Mouse (Mus musculus): Measurements from ENCODE around the gene S100a7a. TPM values are rescaled to one million over a fixed set of nuclear protein-coding genes. Genes with fewer than 3 reads are reported as not detected.

The S100a7a gene
- not detected in 2 replicates for polyA plus RNA-seq (2015; fragmentation: Nextera tagmentation; extraction: Ambion mirVana)

DNA sequence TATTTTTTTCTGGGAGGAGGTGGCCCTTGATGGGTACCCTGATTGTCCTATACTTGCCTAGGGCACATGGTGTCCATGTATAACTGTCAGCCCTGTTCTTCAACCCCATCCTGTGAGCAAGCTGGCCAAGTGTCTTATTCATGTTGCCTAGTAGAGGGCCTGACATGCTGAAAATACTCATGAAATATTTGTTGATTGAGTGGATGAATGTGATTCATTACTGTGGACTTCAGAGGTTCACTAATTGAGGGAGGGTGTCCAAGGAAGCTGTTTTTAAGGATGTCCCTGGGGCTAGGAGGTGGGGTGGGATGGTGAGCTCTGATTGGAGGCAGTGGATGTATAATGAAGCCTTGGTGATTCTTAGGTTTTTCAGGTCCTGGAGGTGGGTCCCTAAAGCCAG is at the start of gene S100a7a:
Gene S100a7a (plus strand): TSS at position 301 of the 400 bp plus-strand sequence.

DNA sequence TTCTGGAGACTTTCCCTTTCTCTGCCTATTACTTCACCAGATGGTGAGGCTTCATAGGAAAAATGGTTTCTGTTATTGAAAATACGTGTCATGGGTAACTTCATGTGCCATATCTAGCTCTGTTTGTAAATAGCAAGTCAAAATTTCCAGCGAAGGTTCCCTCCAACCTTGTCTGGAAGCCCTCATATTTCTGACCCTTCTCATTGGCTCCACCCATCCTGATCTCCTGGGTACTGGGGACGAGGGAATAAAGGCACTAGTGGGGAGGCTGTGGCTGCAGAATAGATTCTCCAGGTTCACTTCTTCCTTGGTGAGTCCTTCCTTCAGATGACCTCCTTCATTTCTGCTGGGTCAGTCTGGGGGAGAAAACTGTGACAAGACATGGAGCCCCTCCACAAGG is 45.6 kb upstream of the S100a7a start, which contains the start of gene S100a5:
Gene S100a5 (plus strand): TSS at position 301 of the 400 bp plus-strand sequence.

DNA sequence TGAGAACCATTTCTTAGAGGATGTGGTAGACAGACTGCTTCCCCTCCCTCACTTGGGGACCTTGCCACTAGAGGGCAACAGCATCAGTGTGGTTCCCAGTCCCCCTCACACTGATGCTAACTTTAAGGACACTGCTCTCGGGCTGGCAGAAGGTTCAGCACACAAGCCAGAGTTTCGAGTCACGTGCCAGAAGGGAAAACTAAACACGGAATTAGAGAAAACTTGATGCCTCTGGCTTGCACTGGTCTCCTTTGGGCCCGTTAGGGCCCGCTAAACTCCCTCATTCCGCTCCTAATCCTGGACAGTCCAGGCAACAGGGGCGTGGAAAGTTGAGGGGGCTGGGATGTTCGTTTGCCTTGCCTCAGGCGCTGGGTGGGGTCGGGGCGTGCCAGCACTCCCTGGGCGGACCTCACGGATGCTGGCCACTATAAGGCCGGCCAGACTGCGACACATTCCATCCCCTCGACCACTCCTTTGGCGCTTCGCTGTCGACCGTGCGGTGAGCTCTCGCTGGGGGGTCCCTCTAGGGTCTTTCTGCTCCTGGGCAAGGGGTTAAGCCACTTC is 41.0 kb upstream of the S100a7a start, which contains the start of gene S100a6:
Gene S100a6 (plus strand): TSS at position 155 of the 564 bp plus-strand sequence.

DNA sequence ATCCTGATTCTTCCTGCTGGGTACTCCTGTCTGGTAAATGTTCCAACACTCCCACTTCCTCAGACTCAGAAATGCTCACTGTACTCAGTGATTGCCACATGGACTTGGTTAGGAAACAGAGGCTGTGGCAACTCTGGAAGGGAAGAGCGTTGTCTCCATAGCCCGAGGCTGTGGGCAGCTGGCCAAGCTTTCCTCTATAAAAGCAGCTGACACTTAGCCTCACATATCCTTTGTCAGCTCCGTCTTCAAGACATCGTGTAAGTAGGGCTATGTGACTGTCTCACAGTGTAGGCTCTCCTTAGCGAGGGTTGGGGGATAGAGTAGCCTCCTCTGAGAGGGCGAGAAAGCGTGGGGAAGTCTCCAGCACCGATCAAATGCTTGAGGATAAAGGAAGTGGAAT is 15.0 kb downstream of the S100a7a start, which contains the start of gene S100a8:
Gene S100a8 (plus strand): TSS at position 133 of the 400 bp plus-strand sequence.

DNA sequence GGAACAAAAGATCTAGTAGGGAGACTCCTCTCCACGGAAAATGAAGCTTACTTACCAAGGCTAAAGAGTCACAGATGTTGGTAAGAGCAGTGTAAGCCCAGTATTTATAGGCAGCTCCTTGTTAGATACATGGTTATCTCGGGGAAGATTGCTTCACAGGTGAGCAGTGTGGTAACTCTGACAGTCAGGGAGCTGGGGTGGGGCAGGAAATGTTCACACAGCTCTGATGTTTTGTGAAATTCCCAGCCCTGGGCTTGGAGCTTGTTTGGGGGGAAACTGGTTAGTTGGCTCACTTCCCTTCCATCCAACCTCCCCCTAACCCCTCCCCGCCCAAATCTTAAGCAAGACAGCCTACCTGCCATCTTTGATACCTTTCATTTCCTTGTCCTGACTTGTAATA is 41.8 kb downstream of the S100a7a start, which contains the start of gene S100a9:
Gene S100a9 (minus strand): TSS at position 109 of the 400 bp plus-strand sequence.

Other genes with a start within 250 kb of the S100a7a start
- gene Ints3, start 220.4 kb upstream of the S100a7a start, polyA plus RNA-seq (2015; fragmentation: Nextera tagmentation; extraction: Ambion mirVana), result 19.9 and 23.1 TPM in 2 replicates
- 2.8 and 3.6 TPM in 2 replicates for gene Npr1, start 188.2 kb upstream of the S100a7a start, polyA plus RNA-seq (2015; fragmentation: Nextera tagmentation; extraction: Ambion mirVana)
- 150 and 158 TPM in 2 replicates for gene Ilf2, start 177.9 kb upstream of the S100a7a start, polyA plus RNA-seq (2015; fragmentation: Nextera tagmentation; extraction: Ambion mirVana)
- gene Snapin, start 163.0 kb upstream of the S100a7a start, polyA plus RNA-seq (2015; fragmentation: Nextera tagmentation; extraction: Ambion mirVana), result 107 and 109 TPM in 2 replicates
- gene Chtop, start 144.5 kb upstream of the S100a7a start, polyA plus RNA-seq (2015; fragmentation: Nextera tagmentation; extraction: Ambion mirVana), result 148 and 149 TPM in 2 replicates
- gene S100a1, start 139.6 kb upstream of the S100a7a start, polyA plus RNA-seq (2015; fragmentation: Nextera tagmentation; extraction: Ambion mirVana), result 121 and 135 TPM in 2 replicates
- gene S100a13, start 139.6 kb upstream of the S100a7a start, polyA plus RNA-seq (2015; fragmentation: Nextera tagmentation; extraction: Ambion mirVana), result 50.6 and 58.5 TPM in 2 replicates
- gene S100a14, start 127.2 kb upstream of the S100a7a start, polyA plus RNA-seq (2015; fragmentation: Nextera tagmentation; extraction: Ambion mirVana), result not detected in 2 replicates
- 145 and 153 TPM in 2 replicates for gene S100a16, start 116.8 kb upstream of the S100a7a start, polyA plus RNA-seq (2015; fragmentation: Nextera tagmentation; extraction: Ambion mirVana)
- 5.1 TPM in 2 replicates for gene S100a3, start 93.4 kb upstream of the S100a7a start, polyA plus RNA-seq (2015; fragmentation: Nextera tagmentation; extraction: Ambion mirVana)
- gene S100a2, start 63.8 kb upstream of the S100a7a start, polyA plus RNA-seq (2015; fragmentation: Nextera tagmentation; extraction: Ambion mirVana), result not detected in 2 replicates
- not detected in 2 replicates for gene Gm42674, start 52.1 kb upstream of the S100a7a start, polyA plus RNA-seq (2015; fragmentation: Nextera tagmentation; extraction: Ambion mirVana)
- gene S100a4, start 50.2 kb upstream of the S100a7a start, polyA plus RNA-seq (2015; fragmentation: Nextera tagmentation; extraction: Ambion mirVana), result 6.7 and 10.3 TPM in 2 replicates
- gene S100a5, start 45.5 kb upstream of the S100a7a start, polyA plus RNA-seq (2015; fragmentation: Nextera tagmentation; extraction: Ambion mirVana), result not detected in 2 replicates
- gene S100a6, start 41.1 kb upstream of the S100a7a start, polyA plus RNA-seq (2015; fragmentation: Nextera tagmentation; extraction: Ambion mirVana), result 129 and 201 TPM in 2 replicates
- 11.8 and 22.1 TPM in 2 replicates for gene S100a8, start 15.0 kb downstream of the S100a7a start, polyA plus RNA-seq (2015; fragmentation: Nextera tagmentation; extraction: Ambion mirVana)
- 7.1 and 12.3 TPM in 2 replicates for gene S100a9, start 41.7 kb downstream of the S100a7a start, polyA plus RNA-seq (2015; fragmentation: Nextera tagmentation; extraction: Ambion mirVana)
- gene Pglyrp4, start 72.9 kb downstream of the S100a7a start, polyA plus RNA-seq (2015; fragmentation: Nextera tagmentation; extraction: Ambion mirVana), result not detected in 2 replicates
- gene Gm5849, start 123.9 kb downstream of the S100a7a start, polyA plus RNA-seq (2015; fragmentation: Nextera tagmentation; extraction: Ambion mirVana), result not detected in 2 replicates

All from neural tube, postnatal 0 days (tissue).